Mouse (Mus musculus) E14TG2a.4 (cell line): ENCODE measurements at regions not wholly inside any gene's neighbourhood (a gene's known extent, or its start where the extent isn't known, plus 50 kb on each side); places are given as distances from the start of the nearest gene placed in this dataset.

Experiments
- CTCF ChIP-seq: conservative IDR thresholded peaks from 2 replicates; pipeline ENCODE4 v1.5.1; 2014; ENCODE audit warnings: low read length
- POU5F1 ChIP-seq: IDR thresholded peaks from 2 replicates; pipeline ENCODE4 v1.6.1; 2014; ENCODE audit warnings: low read length, borderline replicate concordance

- TF ChIP-seq CTCF, result no peak
- TF ChIP-seq POU5F1, result no peak
Measured at GRCm38 (mm10) chr1:42415817-42416538, 279.6 kb upstream of the Pou3f3 start.
